Mouse (Mus musculus) forebrain, embryonic 12.5 days (tissue): ENCODE results near the gene 2310057M21Rik. TPM values are rescaled to one million over a fixed set of nuclear protein-coding genes. Genes with fewer than 3 reads are reported as not detected.

Experiments
- ATAC-seq: fragments of 200-750 bp; cut with Nextera tagmentation; 2 replicates; pipeline ENCODE4 v1.8.0; 2017; ENCODE audit warnings: moderate TSS enrichment; ENCODE audit not compliant: low FRiP score
- H3K27ac ChIP-seq: fragments of 300-500 bp; sonication (generic); 2 replicates; pipeline ENCODE4 v1.5.1; 2016; ENCODE audit warnings: mild to moderate bottlenecking
- H3K27me3 ChIP-seq: fragments of 300-500 bp; sonication (generic); 2 replicates; pipeline ENCODE4 v1.6.1; 2016; ENCODE audit warnings: mild to moderate bottlenecking
- H3K36me3 ChIP-seq: fragments of 300-500 bp; sonication (generic); replicated peaks from 2 replicates; pipeline ENCODE4 v1.6.1; 2016; ENCODE audit warnings: mild to moderate bottlenecking
- H3K4me1 ChIP-seq: fragments of 300-500 bp; sonication (generic); 2 replicates; pipeline ENCODE4 v1.6.1; 2016
- H3K4me2 ChIP-seq: fragments of 300-500 bp; sonication (generic); 2 replicates; pipeline ENCODE4 v1.6.1; 2016; ENCODE audit warnings: mild to moderate bottlenecking, moderate library complexity
- H3K4me3 ChIP-seq: fragments of 300-500 bp; sonication (generic); replicated peaks from 2 replicates; pipeline ENCODE4 v1.5.1; 2016; ENCODE audit warnings: mild to moderate bottlenecking
- H3K9ac ChIP-seq: fragments of 300-500 bp; sonication (generic); 2 replicates; pipeline ENCODE4 v1.6.1; 2016; ENCODE audit warnings: mild to moderate bottlenecking
- H3K9me3 ChIP-seq: fragments of 300-500 bp; sonication (generic); 2 replicates; pipeline ENCODE4 v1.6.1; 2016
- WGBS: fragments of 180-500 bp; shearing (Covaris S2); methylation state at CpG from one replicate; pipeline ENCODE4 v1.1.7; 2016; 5-methylcytosine and 5-hydroxymethylcytosine counted together
- polyA plus RNA-seq: library from polyadenylated mRNA; unstranded; fragments of >200 nt; fragmentation: Nextera tagmentation; extraction: Ambion mirVana; gene quantifications from 2 replicates; pipeline ENCODE4 v1.2.1, GENCODE M21; 2016

The 2310057M21Rik gene
- polyA plus RNA-seq, 1 experiment from 2014 or later = 17.3 TPM

DNA sequence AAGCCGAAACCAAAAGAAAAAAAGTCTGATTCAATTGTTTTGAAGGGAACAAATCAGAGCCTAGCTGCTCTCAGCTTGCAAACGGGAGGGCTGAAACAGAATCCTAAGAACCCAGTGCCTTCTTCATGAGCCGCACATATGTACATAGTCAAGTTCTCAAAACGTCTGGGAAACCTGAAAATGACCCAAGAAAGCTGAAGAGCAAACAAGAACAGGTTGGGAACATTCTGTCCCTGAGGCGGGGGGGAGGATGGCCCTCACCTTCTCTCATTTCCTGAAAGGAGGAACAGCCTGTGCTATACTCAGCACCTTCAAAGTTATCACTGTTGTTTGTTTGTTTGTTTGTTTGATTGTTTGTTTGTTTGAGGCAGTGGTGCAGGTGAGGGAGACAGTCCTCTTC lies 55.8 kb downstream of the 2310057M21Rik start:
- H3K4me1 ChIP-seq = no peaks in the 10 kb centered on the region
- H3K4me3 ChIP-seq = no peak overlapping the region
- H3K4me2 ChIP-seq = no peak overlapping the region
- WGBS = 85% methylated on average over 5 of the region's 5 CpGs
- no peaks in the 10 kb centered on the region for H3K36me3 ChIP-seq
- no peak for ATAC-seq
- no peaks in the 10 kb centered on the region for H3K9me3 ChIP-seq
- H3K9ac ChIP-seq = no peak overlapping the region
- no peak overlapping the region for H3K27ac ChIP-seq
- no peaks in the 10 kb centered on the region for H3K27me3 ChIP-seq

DNA sequence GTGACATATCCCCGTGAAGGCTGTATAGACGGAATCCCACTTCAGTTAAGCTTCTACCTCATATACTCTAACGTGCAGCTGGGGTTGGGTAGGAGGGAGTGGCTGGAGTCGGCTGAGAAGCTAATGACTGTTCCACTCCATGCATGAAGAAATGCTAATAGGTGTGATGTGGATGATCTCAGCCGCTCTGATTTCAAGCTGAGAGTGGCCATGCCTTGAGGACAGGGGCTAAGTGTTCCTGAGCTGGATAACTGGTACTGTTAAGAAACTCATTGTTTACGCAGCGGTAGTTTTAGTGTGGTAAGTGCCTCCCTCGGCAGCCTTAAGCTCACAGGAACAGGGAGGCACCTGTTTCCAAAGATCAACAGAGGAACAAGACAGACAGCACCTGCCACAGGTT lies 59.2 kb downstream of the 2310057M21Rik start:
- no peaks in the 10 kb centered on the region for H3K36me3 ChIP-seq
- H3K4me1 ChIP-seq = no peaks in the 10 kb centered on the region
- 84% methylated on average over 8 of the region's 8 CpGs for WGBS
- H3K9me3 ChIP-seq = no peaks in the 10 kb centered on the region
- no peaks in the 10 kb centered on the region for H3K27me3 ChIP-seq
- H3K4me2 ChIP-seq = no peak overlapping the region
- H3K27ac ChIP-seq = no peak overlapping the region
- no peak overlapping the region for H3K4me3 ChIP-seq
- no peak overlapping the region for H3K9ac ChIP-seq
- no peak for ATAC-seq

DNA sequence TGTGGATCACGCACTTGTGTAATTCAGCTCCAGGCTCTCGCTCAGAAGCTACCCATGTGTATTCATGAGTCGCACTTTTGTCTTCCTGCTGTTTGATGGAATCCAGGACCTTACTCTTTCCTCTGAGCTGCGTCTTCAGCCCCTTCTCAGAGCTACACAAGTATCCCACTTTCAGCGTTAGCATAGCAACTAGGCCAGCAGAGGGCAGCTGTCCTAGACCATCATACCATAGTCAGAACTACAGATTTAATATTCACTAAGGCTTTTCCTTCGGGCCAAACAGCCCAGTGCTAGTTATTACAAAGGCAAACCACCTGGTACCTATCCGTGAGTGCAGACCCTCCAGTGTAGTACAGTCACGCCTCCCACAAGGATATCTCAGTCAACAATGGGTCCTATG lies 65.4 kb downstream of the 2310057M21Rik start:
- ATAC-seq = no peak
- 79% methylated on average over 8 of the region's 8 CpGs for WGBS
- no peaks in the 10 kb centered on the region for H3K4me1 ChIP-seq
- no peak overlapping the region for H3K4me2 ChIP-seq
- H3K4me3 ChIP-seq = no peak overlapping the region
- no peaks in the 10 kb centered on the region for H3K36me3 ChIP-seq
- H3K9ac ChIP-seq = no peak overlapping the region
- H3K9me3 ChIP-seq = no peaks in the 10 kb centered on the region
- no peaks in the 10 kb centered on the region for H3K27me3 ChIP-seq
- no peak overlapping the region for H3K27ac ChIP-seq

Other genes starting within 250 kb of the 2310057M21Rik start
- gene 4933402N03Rik, start 216.4 kb downstream of the 2310057M21Rik start, polyA plus RNA-seq = not detected in 2 replicates
- not detected in 2 replicates for gene 5430419D17Rik, start 188.4 kb downstream of the 2310057M21Rik start, polyA plus RNA-seq
- not detected in 2 replicates for gene Cuzd1, start 40.5 kb downstream of the 2310057M21Rik start, polyA plus RNA-seq
- gene Fam24b, start 33.2 kb downstream of the 2310057M21Rik start, polyA plus RNA-seq = not detected in 2 replicates
- gene Fam24a, start 28.9 kb downstream of the 2310057M21Rik start, polyA plus RNA-seq = not detected in 2 replicates
- 49.7 and 51.5 TPM in 2 replicates for gene Pstk, start 8.4 kb upstream of the 2310057M21Rik start, polyA plus RNA-seq
- gene Ikzf5, start 47.8 kb upstream of the 2310057M21Rik start, polyA plus RNA-seq = 20.7 and 22.6 TPM in 2 replicates
- gene Acadsb, start 47.8 kb upstream of the 2310057M21Rik start, polyA plus RNA-seq = 84.0 and 87.5 TPM in 2 replicates
- 0.64 and 0.79 TPM in 2 replicates for gene Hmx3, start 180.1 kb upstream of the 2310057M21Rik start, polyA plus RNA-seq
- 0.96 and 1.6 TPM in 2 replicates for gene Hmx2, start 186.0 kb upstream of the 2310057M21Rik start, polyA plus RNA-seq
- 247 and 249 TPM in 2 replicates for gene Bub3, start 197.5 kb upstream of the 2310057M21Rik start, polyA plus RNA-seq